Mouse (Mus musculus): ENCODE data around the gene Peli2.

DNA sequence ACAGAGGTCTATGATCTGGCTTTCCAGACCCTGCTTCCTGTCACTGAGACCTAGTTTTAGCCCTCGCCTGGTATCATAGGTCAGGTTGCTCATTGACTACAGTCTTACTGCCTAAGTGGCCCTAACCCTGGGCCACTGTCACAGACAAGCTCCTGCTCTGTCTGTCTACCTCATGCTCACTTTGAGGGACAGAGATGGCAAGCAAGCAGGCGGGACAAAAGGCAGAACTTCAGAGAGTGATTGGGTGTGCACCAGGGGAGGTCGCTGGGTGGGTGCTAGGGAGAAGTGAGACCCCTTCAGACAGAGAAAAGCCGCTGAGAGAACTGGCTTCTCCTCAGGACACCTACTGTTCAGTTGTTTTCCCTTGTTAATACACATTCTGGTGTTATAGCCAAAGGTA is 6.3 kb downstream of the Peli2 start:
- TF ChIP-seq POLR2A (IDR thresholded peaks at IDR 0.05; ENCODE audit: low read depth, low read length), result no peak
- TF ChIP-seq CTCF (IDR thresholded peaks at IDR 0.05; ENCODE audit: borderline replicate concordance, insufficient read depth, low read length), result no peak
